Mouse (Mus musculus): ENCODE measurements at regions not wholly inside any gene's neighbourhood (a gene's known extent, or its start where the extent isn't known, plus 50 kb on each side); places are given as distances from the start of the nearest gene placed in this dataset.

DNA sequence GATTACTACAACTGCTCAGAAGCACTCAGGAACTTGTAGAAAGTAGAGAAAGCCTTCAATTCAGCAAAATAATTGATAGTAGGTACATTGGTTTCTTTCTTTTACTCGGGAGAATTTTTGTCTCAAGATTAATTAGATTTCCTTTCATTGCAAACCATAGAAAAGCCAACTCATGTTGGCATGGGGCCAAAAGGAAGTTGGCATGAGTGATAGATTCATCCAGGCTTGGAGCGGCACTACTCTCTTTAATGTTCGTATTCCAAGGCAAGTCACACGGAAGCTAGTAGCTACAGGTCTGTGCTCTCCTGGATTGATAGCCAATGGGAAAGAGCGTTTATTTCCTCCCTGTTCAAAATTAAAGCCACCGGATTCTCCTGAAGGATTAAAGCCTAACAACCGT, 580.6 kb upstream of the A1bg start:
- TF ChIP-seq POLR2A (IDR thresholded peaks at IDR 0.05; ENCODE audit: extremely low read depth, insufficient read depth, low read length): no peak
- no peak for TF ChIP-seq CTCF (IDR thresholded peaks at IDR 0.05; ENCODE audit: extremely low read depth, insufficient read depth, low read length)
- H3K4me1 ChIP-seq (ENCODE audit: control insufficient read depth, insufficient read depth, low read length): no peaks in the 10 kb centered on the region
- no peak overlapping the region for H3K4me3 ChIP-seq (ENCODE audit: insufficient read depth, low read length)
- H3K27ac ChIP-seq (ENCODE audit: insufficient read depth, low read length): no peak overlapping the region

DNA sequence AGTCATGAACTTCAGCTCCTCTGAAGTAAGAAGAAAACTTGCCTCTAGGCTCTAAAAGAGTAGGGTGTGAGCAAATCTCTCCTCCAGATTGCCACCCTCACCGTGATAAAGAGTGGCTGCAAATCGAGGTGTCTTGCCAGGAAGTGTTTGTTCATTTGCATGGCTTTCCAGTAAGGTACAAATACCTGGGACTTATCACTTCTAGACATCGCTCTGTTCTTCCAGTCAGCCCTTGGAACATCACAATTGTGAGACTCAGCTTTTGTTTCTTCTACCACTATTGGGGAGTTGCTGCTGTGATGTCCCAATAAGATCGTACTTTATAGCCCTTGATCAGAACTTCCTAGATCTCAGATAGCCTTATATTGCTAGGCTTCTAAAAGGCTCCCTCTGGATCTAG, 566.9 kb upstream of the A1bg start:
- no peak for TF ChIP-seq CTCF (IDR thresholded peaks at IDR 0.05; ENCODE audit: extremely low read depth, insufficient read depth, low read length)
- TF ChIP-seq POLR2A (IDR thresholded peaks at IDR 0.05; ENCODE audit: extremely low read depth, insufficient read depth, low read length): no peak
- H3K27ac ChIP-seq (ENCODE audit: insufficient read depth, low read length): no peak overlapping the region
- H3K4me1 ChIP-seq (ENCODE audit: control insufficient read depth, insufficient read depth, low read length): no peaks in the 10 kb centered on the region
- no peak overlapping the region for H3K4me3 ChIP-seq (ENCODE audit: insufficient read depth, low read length)

DNA sequence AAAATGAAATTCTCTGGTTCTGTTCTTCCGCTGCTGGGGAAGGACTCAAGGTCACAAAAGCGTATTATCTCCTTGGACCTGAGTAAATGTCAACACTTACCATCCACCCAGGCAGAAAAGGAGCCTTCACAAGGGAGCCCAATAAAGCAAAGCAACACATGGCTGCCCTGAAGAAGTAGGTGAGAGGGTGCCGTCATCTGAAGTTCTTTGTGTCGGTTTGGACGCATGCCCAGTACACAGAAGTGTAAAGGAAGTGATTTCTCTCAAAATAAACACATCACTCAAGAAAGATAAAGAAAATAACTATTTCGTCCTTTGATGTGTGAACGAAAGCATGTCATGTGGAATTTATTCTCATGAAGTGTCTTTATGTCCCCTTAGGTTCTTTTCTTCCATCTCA, 559.0 kb upstream of the A1bg start:
- no peak for TF ChIP-seq POLR2A (IDR thresholded peaks at IDR 0.05; ENCODE audit: extremely low read depth, insufficient read depth, low read length)
- TF ChIP-seq CTCF (IDR thresholded peaks at IDR 0.05; ENCODE audit: extremely low read depth, insufficient read depth, low read length): no peak
- H3K4me3 ChIP-seq (ENCODE audit: insufficient read depth, low read length): no peak overlapping the region
- H3K27ac ChIP-seq (ENCODE audit: insufficient read depth, low read length): no peak overlapping the region
- peaks cover 2% of the 10 kb centered on the region; the same call in 1 of the 2 replicates for H3K4me1 ChIP-seq (ENCODE audit: control insufficient read depth, insufficient read depth, low read length)

DNA sequence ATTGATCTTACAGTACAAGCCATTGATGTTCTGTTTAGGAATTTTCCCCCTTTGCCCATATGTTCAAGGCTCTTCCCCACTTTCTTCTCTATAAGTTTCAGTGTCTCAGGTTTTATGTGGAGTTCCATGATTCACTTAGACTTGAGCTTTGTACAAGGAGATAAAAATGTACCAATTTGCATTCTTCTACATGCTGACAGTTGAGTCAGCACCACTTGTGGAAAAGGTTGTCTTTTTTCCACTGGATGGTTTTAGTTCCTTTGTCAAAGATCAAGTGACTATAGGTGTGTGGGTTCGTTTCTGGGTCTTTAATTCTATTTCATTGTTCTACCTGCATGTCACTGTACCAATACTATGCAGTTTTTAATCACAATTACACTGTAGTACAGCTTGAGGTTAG, 551.1 kb upstream of the A1bg start:
- Histone ChIP-seq H3K4me3 (ENCODE audit: insufficient read depth, low read length) (no peak overlapping the region), H3K27ac (ENCODE audit: insufficient read depth, low read length) (no peak overlapping the region), H3K4me1 (ENCODE audit: control insufficient read depth, insufficient read depth, low read length) (no peaks in the 10 kb centered on the region)
- TF ChIP-seq POLR2A (IDR thresholded peaks at IDR 0.05; ENCODE audit: extremely low read depth, insufficient read depth, low read length): no peak
- TF ChIP-seq CTCF (IDR thresholded peaks at IDR 0.05; ENCODE audit: extremely low read depth, insufficient read depth, low read length): no peak

DNA sequence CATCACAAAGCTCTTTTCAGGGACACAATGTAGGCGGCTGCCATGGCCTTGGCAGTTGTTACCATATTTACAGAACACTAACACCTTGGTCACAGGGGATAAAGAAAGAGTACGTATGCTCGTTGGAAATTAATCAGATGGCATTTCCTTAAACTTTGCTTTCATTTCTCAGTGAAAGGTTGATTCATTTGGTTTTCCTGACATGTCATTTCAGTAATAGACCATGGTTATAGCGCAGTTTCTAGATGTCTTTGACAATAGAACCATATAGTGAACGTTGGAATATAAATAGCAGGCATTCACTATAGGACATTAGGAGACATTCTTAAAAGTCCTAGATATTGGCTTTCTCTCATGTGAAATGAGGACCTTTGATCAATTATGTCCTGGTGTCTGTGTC, 532.2 kb upstream of the A1bg start:
- no peak for TF ChIP-seq POLR2A (IDR thresholded peaks at IDR 0.05; ENCODE audit: extremely low read depth, insufficient read depth, low read length)
- no peak for TF ChIP-seq CTCF (IDR thresholded peaks at IDR 0.05; ENCODE audit: extremely low read depth, insufficient read depth, low read length)
- Histone ChIP-seq H3K4me3 (ENCODE audit: insufficient read depth, low read length) (no peak overlapping the region), H3K4me1 (ENCODE audit: control insufficient read depth, insufficient read depth, low read length) (no peaks in the 10 kb centered on the region), H3K27ac (ENCODE audit: insufficient read depth, low read length) (no peak overlapping the region)

DNA sequence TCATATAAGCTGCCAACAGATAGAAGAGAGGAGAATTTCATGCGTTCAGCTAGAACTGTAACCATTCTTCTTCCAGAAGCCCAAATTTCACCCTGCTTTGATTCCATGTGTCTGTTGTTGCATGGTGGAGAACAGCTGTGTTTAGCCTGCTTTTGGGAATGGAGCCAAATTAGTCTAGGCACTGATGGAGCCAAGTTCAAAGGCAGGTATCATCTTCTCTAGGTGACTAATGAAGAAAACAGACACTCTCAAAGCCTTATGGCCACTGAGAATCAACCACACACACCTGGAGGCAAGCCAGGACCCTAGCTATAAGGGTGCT, 531.5 kb upstream of the A1bg start:
- TF ChIP-seq CTCF (IDR thresholded peaks at IDR 0.05; ENCODE audit: extremely low read depth, insufficient read depth, low read length) (no peak), POLR2A (IDR thresholded peaks at IDR 0.05; ENCODE audit: extremely low read depth, insufficient read depth, low read length) (no peak)

DNA sequence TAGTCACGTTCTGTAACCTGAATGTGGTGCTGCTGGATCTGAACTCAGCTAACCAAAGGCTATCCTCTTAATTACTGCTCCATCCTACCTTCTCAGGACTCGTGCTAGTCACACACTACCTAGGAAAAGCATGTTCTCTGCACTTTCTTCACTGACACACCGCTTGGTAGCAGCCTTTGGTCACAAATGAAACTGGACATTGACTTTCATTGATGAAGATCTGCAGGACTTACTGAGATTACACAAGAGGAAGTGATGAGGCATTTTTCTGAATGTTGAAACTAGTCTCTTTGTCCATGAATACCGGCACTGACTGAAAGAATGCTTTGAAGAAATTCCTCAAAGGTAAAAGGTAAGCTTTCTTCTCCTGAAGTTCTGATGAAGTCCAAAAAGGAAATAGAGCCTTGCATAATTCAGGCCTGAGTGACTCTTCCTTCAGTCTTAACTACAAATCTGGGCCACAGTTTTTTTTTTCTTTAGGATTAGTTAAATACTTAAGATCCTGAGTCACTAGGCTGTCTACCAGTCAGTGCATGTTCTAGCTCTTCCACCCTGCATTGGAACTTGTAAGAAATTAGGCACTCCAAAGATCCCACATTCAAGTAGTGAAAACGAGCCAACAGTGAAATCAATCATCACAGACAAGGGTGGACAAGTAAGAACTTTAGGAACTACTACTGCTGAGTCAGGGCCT, 531.0 kb upstream of the A1bg start:
- no peaks in the 10 kb centered on the region for H3K4me1 ChIP-seq (ENCODE audit: control insufficient read depth, insufficient read depth, low read length)
- no peak overlapping the region for H3K4me3 ChIP-seq (ENCODE audit: insufficient read depth, low read length)
- no peak overlapping the region for H3K27ac ChIP-seq (ENCODE audit: insufficient read depth, low read length)
- TF ChIP-seq CTCF (IDR thresholded peaks at IDR 0.05; ENCODE audit: extremely low read depth, insufficient read depth, low read length): no peak
- TF ChIP-seq POLR2A (IDR thresholded peaks at IDR 0.05; ENCODE audit: extremely low read depth, insufficient read depth, low read length): no peak

More for the DNA sequence above, 531.5 kb upstream of the A1bg start:
- Histone ChIP-seq H3K27ac (ENCODE audit: insufficient read depth, low read length) (no peak overlapping the region), H3K4me1 (ENCODE audit: control insufficient read depth, insufficient read depth, low read length) (no peaks in the 10 kb centered on the region), H3K4me3 (ENCODE audit: insufficient read depth, low read length) (no peak overlapping the region)

DNA sequence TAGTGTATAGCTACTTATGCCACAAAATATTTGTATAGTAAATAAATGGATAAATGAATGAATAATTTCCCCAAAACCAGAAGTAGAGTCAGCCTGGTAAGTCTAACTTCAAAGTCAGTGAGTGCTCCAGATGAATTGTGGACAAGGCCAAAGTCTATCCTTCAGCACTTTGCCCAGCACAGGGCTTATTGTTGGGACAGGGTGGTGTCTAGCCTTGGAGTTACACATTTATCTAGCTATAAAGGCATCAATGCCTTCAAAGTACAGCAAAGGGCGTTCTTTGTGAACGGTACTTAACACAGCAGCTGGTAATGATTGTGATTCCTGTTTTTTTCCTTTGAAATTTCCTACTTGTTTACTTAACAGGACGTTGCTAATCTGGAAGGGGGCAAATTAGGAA, 527.4 kb upstream of the A1bg start:
- H3K27ac ChIP-seq (ENCODE audit: insufficient read depth, low read length): no peak overlapping the region
- H3K4me3 ChIP-seq (ENCODE audit: insufficient read depth, low read length): no peak overlapping the region
- H3K4me1 ChIP-seq (ENCODE audit: control insufficient read depth, insufficient read depth, low read length): no peaks in the 10 kb centered on the region
- TF ChIP-seq POLR2A (IDR thresholded peaks at IDR 0.05; ENCODE audit: extremely low read depth, insufficient read depth, low read length) (no peak), CTCF (IDR thresholded peaks at IDR 0.05; ENCODE audit: extremely low read depth, insufficient read depth, low read length) (no peak)

DNA sequence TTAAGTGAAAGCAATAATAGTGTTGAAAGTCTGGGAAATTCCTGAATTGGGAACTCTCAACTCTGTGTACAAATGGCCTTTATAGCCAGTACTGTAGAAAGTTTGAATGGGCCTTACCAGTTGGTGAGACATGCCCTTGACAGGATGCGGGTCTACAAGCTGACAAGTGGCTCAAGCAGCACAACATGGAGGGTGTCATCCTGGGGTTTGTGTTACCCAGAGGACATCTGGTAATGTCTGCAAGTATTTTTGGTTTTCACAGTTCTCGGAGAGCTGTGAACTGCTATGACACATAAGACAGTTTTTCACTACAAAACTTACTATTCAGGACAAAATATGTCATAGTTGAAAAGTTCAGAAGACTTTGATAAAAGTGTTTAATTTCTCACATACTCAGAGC, 525.7 kb upstream of the A1bg start:
- Histone ChIP-seq H3K4me1 (ENCODE audit: control insufficient read depth, insufficient read depth, low read length) (no peaks in the 10 kb centered on the region), H3K4me3 (ENCODE audit: insufficient read depth, low read length) (no peak overlapping the region), H3K27ac (ENCODE audit: insufficient read depth, low read length) (no peak overlapping the region)
- TF ChIP-seq CTCF (IDR thresholded peaks at IDR 0.05; ENCODE audit: extremely low read depth, insufficient read depth, low read length): no peak
- no peak for TF ChIP-seq POLR2A (IDR thresholded peaks at IDR 0.05; ENCODE audit: extremely low read depth, insufficient read depth, low read length)

DNA sequence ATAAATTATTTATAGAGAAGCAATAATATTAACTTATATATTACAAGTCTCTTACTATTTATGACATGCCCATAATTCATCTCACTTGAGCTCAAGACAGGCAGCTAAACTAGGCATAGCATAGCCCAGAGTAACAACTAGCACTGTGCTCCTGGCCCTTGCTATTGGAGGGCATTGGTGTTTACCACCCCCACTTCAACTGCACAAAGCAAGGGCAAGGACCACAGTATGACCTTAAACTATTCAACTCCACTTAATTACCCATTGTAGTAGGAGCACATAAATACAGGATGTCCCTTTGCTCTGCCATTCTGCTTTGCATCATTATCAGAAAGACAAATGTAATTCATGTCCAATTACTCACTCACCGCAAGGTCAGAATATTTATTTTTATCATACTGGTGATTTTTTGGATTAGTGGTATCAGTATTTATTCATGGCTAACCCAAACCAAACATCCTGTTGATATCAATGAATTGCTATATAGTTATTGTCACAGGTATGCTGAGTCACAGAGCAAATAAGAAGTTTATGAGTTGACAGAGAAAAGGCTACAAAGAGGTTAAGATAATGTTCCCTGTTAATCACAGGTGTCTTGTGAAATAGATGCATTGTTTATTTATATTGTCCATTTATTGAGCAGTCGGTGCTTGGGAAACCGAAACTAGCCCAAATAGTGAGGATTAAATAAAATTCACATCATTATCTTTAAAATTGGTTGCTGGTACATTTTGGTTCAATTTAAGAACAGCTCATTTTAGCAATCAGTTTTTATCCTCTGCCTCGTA, 523.4 kb upstream of the A1bg start:
- H3K4me1 ChIP-seq (ENCODE audit: control insufficient read depth, insufficient read depth, low read length): no peaks in the 10 kb centered on the region
- TF ChIP-seq POLR2A (IDR thresholded peaks at IDR 0.05; ENCODE audit: extremely low read depth, insufficient read depth, low read length): no peak
- no peak for TF ChIP-seq CTCF (IDR thresholded peaks at IDR 0.05; ENCODE audit: extremely low read depth, insufficient read depth, low read length)
- H3K27ac ChIP-seq (ENCODE audit: insufficient read depth, low read length): no peak overlapping the region
- no peak overlapping the region for H3K4me3 ChIP-seq (ENCODE audit: insufficient read depth, low read length)
